Comparison of ENCODE assay signal across 8 mouse cellular contexts in the genomic region with DNA sequence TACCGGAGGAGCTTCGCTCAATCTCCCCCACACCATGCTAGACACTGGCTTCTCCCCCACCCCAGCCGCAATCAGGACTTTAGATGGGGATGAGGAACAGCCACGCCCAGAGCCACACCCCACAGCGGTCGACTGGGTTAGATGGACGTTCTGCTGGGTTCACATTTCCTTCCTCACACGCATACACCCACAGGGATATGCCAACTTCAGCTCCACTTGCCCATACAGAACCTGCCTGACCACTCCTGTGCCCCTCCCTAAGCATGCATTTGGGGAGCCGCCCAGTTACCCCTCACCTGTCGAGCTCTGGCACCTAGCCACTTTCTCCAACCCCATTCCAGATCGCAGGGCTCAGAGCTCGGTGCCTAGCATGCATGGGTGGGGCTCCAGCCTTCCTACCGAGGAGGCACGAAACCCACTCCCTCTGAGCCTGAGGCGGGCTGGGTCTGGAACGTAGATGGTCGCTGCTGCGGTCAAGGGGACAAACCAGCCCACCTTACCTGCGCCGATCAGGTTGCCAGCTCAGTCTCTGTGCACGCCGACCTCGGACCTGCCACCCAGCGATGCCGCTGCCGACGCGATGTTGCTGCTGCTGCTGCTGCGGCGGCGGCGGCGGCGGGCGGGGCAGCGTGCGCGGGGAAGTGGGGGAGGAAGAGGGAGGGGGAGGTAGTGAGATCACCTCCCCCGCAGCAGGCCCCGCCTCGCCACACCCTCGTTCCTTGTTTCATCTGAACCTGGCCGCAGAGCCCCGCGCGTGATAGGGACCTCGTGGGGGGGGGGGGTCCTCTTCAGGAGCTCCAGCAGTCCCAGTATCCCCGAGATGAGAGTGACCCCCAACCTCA. TPM values are rescaled to one million over a fixed set of nuclear protein-coding genes. Genes with fewer than 3 reads are reported as not detected.
DNase-seq lines count a peak whose midpoint lies in the region; ATAC-seq and TF ChIP-seq lines count a peak whose summit lies in the region.

No protein-coding gene starts in this region.

- H3K4me1 ChIP-seq in testis, adult 2 months (ENCODE audit: control insufficient read depth, insufficient read depth, low read length) = peaks cover 8% of the 10 kb centered on the region
- H3K4me1 ChIP-seq in heart, embryonic 12.5 days (replicated peaks) = no peaks in the 10 kb centered on the region; the same call in 1 of the 2 replicates
- H3K4me1 ChIP-seq in kidney, postnatal 0 days (replicated peaks; ENCODE audit: insufficient read depth, low read length) = no peaks in the 10 kb centered on the region

- ATAC-seq in heart, embryonic 12.5 days (ENCODE audit: insufficient number of reproducible peaks, low FRiP score) = no peak
- ATAC-seq in kidney, postnatal 0 days (replicated peaks; ENCODE audit: low FRiP score, low read depth) = peak; percentile 66

- peak overlapping the region; percentile 26 for H3K4me3 ChIP-seq in testis, adult 2 months (ENCODE audit: control insufficient read depth, low read depth, low read length)
- peak overlapping the region; percentile 50 for H3K4me3 ChIP-seq in heart, embryonic 12.5 days
- peak overlapping the region; percentile 27 for H3K4me3 ChIP-seq in kidney, postnatal 0 days (replicated peaks; ENCODE audit: low read depth, low read length)
- H3K4me3 ChIP-seq in macrophage (ENCODE audit: inconsistent target) = peak overlapping the region; percentile 19; the same call in 1 of the 2 replicates

- H3K36me3 ChIP-seq in testis, adult 2 months (ENCODE audit: control insufficient read depth, insufficient read depth, low read length) = no peaks in the 10 kb centered on the region
- H3K36me3 ChIP-seq in heart, embryonic 12.5 days = no peaks in the 10 kb centered on the region
- no peaks in the 10 kb centered on the region for H3K36me3 ChIP-seq in kidney, postnatal 0 days (ENCODE audit: insufficient read depth, low read length)
- H3K36me3 ChIP-seq in macrophage (ENCODE audit: inconsistent target) = no peaks in the 10 kb centered on the region

- no peak for TF ChIP-seq CTCF in testis, adult 2 months (IDR thresholded peaks at IDR 0.05; ENCODE audit: control insufficient read depth, insufficient read depth, insufficient replicate concordance, low read depth, low read length)
- no peak for TF ChIP-seq CTCF in kidney, postnatal 0 days (IDR thresholded peaks at IDR 0.05; ENCODE audit: low read depth)

- DNase-seq in testis, postnatal 14 days (ENCODE audit: low spot score) = no peak
- DNase-seq in cerebellum, adult 8-10 months = peak; percentile 52
- peak; percentile 15 for DNase-seq in kidney, postnatal 0 days (ENCODE audit: low spot score)
- DNase-seq in spleen, postnatal 14 days (ENCODE audit: low spot score in 2 of 2) = peak; percentile 12 to 23
- no peak for DNase-seq in frontal cortex, postnatal 36 days (ENCODE audit: low spot score in 2 of 2)

- H3K79me2 ChIP-seq in macrophage (ENCODE audit: inconsistent target) = no peaks in the 10 kb centered on the region

- H3K27me3 ChIP-seq in testis, adult 2 months (ENCODE audit: control insufficient read depth, insufficient read depth, low read length) = no peaks in the 10 kb centered on the region
- H3K27me3 ChIP-seq in heart, embryonic 12.5 days (replicated peaks) = peaks cover 48% of the 10 kb centered on the region
- H3K27me3 ChIP-seq in kidney, postnatal 0 days (ENCODE audit: insufficient read depth, low read length) = no peaks in the 10 kb centered on the region

- no peak overlapping the region for H3K27ac ChIP-seq in testis, adult 2 months (ENCODE audit: control insufficient read depth, insufficient read depth, low read depth, low read length)
- no peak overlapping the region for H3K27ac ChIP-seq in heart, embryonic 12.5 days (ENCODE audit: poor library complexity, severe bottlenecking)
- peak overlapping the region; percentile 84 for H3K27ac ChIP-seq in kidney, postnatal 0 days
- no peak overlapping the region for H3K27ac ChIP-seq in macrophage

- no peak for TF ChIP-seq POLR2A in testis, adult 2 months (IDR thresholded peaks at IDR 0.05; ENCODE audit: control insufficient read depth, low read depth, low read length)

- 0 out of 2 replicates have a peak overlapping the region, but pooled peaks have one; percentile 4 for H3K9ac ChIP-seq in heart, embryonic 12.5 days
- 0 out of 2 replicates have a peak overlapping the region, but pooled peaks have one; percentile 27 for H3K9ac ChIP-seq in kidney, postnatal 0 days (ENCODE audit: low read depth, low read length)

- peak overlapping the region; percentile 70 for H3K4me2 ChIP-seq in heart, embryonic 12.5 days
- peak overlapping the region; percentile 59 for H3K4me2 ChIP-seq in kidney, postnatal 0 days (ENCODE audit: low read length)

- no peaks in the 10 kb centered on the region for H3K9me3 ChIP-seq in heart, embryonic 12.5 days (replicated peaks)
- no peaks in the 10 kb centered on the region for H3K9me3 ChIP-seq in kidney, postnatal 0 days (replicated peaks; ENCODE audit: low read length)

- 19% methylated on average over 42 of the region's 48 CpGs for WGBS in heart, embryonic 12.5 days
- 29% methylated on average over 47 of the region's 48 CpGs for WGBS in kidney, postnatal 0 days
- WGBS in macrophage (ENCODE audit: missing documents) = 33% methylated on average over 35 of the region's 48 CpGs

RNA-seq across cellular contexts. Expression of gene Avpr2, which starts 11.5 kb away (rescaled TPM):
- not detected in 2 replicates for polyA plus RNA-seq in testis, adult 2 months (2012; rRNA removed)
- polyA plus RNA-seq in heart, embryonic 12.5 days (2016; fragmentation: Nextera tagmentation; extraction: Ambion mirVana) = not detected in 2 replicates
- 23.3 and 23.8 TPM in 2 replicates for polyA plus RNA-seq in kidney, postnatal 0 days (2015; fragmentation: Nextera tagmentation; extraction: Ambion mirVana)
- 1 to 10 TPM in 1 of 26 experiments, under 1 TPM in 2, not detected in 23; 0.26 to 1.4 (median 0.35) TPM for total RNA-seq in macrophage (2018; cell fraction: chromatin; rRNA removed)
- total RNA-seq in macrophage (2018; cell fraction: cytosol; rRNA removed) = under 1 TPM in 1 of 26 experiments, not detected in 25; 0.08 TPM
- total RNA-seq in macrophage (2018; cell fraction: nucleus; rRNA removed) = under 1 TPM in 3 of 26 experiments, not detected in 23; 0.18 to 0.99 (median 0.25) TPM
- 0.04 TPM in 1 of 3 replicates, not detected in the others for polyA plus RNA-seq in macrophage (2018)

RNA-seq across cellular contexts. Expression of gene L1cam, which starts 15.5 kb away (rescaled TPM):
- 0.06 and 0.35 TPM in 2 replicates for polyA plus RNA-seq in testis, adult 2 months (2012; rRNA removed)
- polyA plus RNA-seq in heart, embryonic 12.5 days (2016; fragmentation: Nextera tagmentation; extraction: Ambion mirVana) = 0.58 and 0.73 TPM in 2 replicates
- 6.6 and 7.2 TPM in 2 replicates for polyA plus RNA-seq in kidney, postnatal 0 days (2015; fragmentation: Nextera tagmentation; extraction: Ambion mirVana)
- total RNA-seq in macrophage (2018; cell fraction: chromatin; rRNA removed) = 10 to 100 TPM in 13 of 26 experiments, 1 to 10 TPM in 13; 3.5 to 20.7 (median 9.9) TPM
- total RNA-seq in macrophage (2018; cell fraction: cytosol; rRNA removed) = 1 to 10 TPM in 13 of 26 experiments, under 1 TPM in 13; 0.35 to 2.1 (median 1.1) TPM
- total RNA-seq in macrophage (2018; cell fraction: nucleus; rRNA removed) = 10 to 100 TPM in 1 of 26 experiments, 1 to 10 TPM in 25; 2.7 to 10.5 (median 5.5) TPM
- 0.94 to 1.8 TPM (median 1.1 TPM) in 3 replicates for polyA plus RNA-seq in macrophage (2018)

RNA-seq across cellular contexts. Expression of gene Arhgap4, which starts 41.3 kb away (rescaled TPM):
- 0.44 and 0.58 TPM in 2 replicates for polyA plus RNA-seq in testis, adult 2 months (2012; rRNA removed)
- polyA plus RNA-seq in heart, embryonic 12.5 days (2016; fragmentation: Nextera tagmentation; extraction: Ambion mirVana) = 1.4 and 1.9 TPM in 2 replicates
- polyA plus RNA-seq in kidney, postnatal 0 days (2015; fragmentation: Nextera tagmentation; extraction: Ambion mirVana) = 2.8 and 3.1 TPM in 2 replicates
- total RNA-seq in macrophage (2018; cell fraction: chromatin; rRNA removed) = 100 to 1,000 TPM in 13 of 26 experiments, 10 to 100 TPM in 13; 26.4 to 467 (median 146) TPM
- total RNA-seq in macrophage (2018; cell fraction: cytosol; rRNA removed) = 10 to 100 TPM in 24 of 26 experiments, 1 to 10 TPM in 2; 8.7 to 64.6 (median 22.4) TPM
- total RNA-seq in macrophage (2018; cell fraction: nucleus; rRNA removed) = 100 to 1,000 TPM in 12 of 26 experiments, 10 to 100 TPM in 14; 21.7 to 220 (median 93.8) TPM
- polyA plus RNA-seq in macrophage (2018) = 13.2 to 18.0 TPM (median 14.5 TPM) in 3 replicates

RNA-seq across cellular contexts. Expression of gene Naa10, which starts 41.3 kb away (rescaled TPM):
- polyA plus RNA-seq in testis, adult 2 months (2012; rRNA removed) = 3.7 and 5.4 TPM in 2 replicates
- polyA plus RNA-seq in heart, embryonic 12.5 days (2016; fragmentation: Nextera tagmentation; extraction: Ambion mirVana) = 77.6 and 87.2 TPM in 2 replicates
- 119 TPM in 2 replicates for polyA plus RNA-seq in kidney, postnatal 0 days (2015; fragmentation: Nextera tagmentation; extraction: Ambion mirVana)
- 10 to 100 TPM; 10.2 to 52.1 (median 29.9) TPM for total RNA-seq in macrophage (2018; cell fraction: chromatin; rRNA removed)
- total RNA-seq in macrophage (2018; cell fraction: cytosol; rRNA removed) = 10 to 100 TPM in 23 of 26 experiments, 1 to 10 TPM in 3; 8.9 to 20.9 (median 14.0) TPM
- total RNA-seq in macrophage (2018; cell fraction: nucleus; rRNA removed) = 10 to 100 TPM in 24 of 26 experiments, 1 to 10 TPM in 2; 9.2 to 50.2 (median 18.1) TPM
- polyA plus RNA-seq in macrophage (2018) = 15.6 to 28.5 TPM (median 20.5 TPM) in 3 replicates

RNA-seq across cellular contexts. Expression of gene Renbp, which starts 50.2 kb away (rescaled TPM):
- 2.1 and 3.1 TPM in 2 replicates for polyA plus RNA-seq in testis, adult 2 months (2012; rRNA removed)
- polyA plus RNA-seq in heart, embryonic 12.5 days (2016; fragmentation: Nextera tagmentation; extraction: Ambion mirVana) = 50.2 and 50.8 TPM in 2 replicates
- 83.0 and 85.6 TPM in 2 replicates for polyA plus RNA-seq in kidney, postnatal 0 days (2015; fragmentation: Nextera tagmentation; extraction: Ambion mirVana)
- 100 to 1,000 TPM; 175 to 404 (median 251) TPM for total RNA-seq in macrophage (2018; cell fraction: chromatin; rRNA removed)
- total RNA-seq in macrophage (2018; cell fraction: cytosol; rRNA removed) = 100 to 1,000 TPM; 154 to 322 (median 215) TPM
- total RNA-seq in macrophage (2018; cell fraction: nucleus; rRNA removed) = 100 to 1,000 TPM; 159 to 557 (median 253) TPM
- 146 to 221 TPM (median 206 TPM) in 3 replicates for polyA plus RNA-seq in macrophage (2018)

Comparison
In these comparisons a context has a peak if more than half of its experiments do, and no peak if none do; other contexts are left out.
1. DNase-seq: peak in cerebellum, adult 8-10 months (single experiment), kidney, postnatal 0 days (single experiment) and spleen, postnatal 14 days (2 of 2); none in testis, postnatal 14 days (single experiment) and frontal cortex, postnatal 36 days (0 of 2).
2. RNA of gene Avpr2, which starts 11.5 kb away (polyA plus RNA-seq): 23.3 to 23.8 TPM in kidney, postnatal 0 days; 0.04 TPM in macrophage, not detected in heart, embryonic 12.5 days and not detected in testis, adult 2 months; every median in the first group is over 10 times any median in the second.
3. Peak in every context shown above with its lines, with median percentiles within 50 percentile points of each other: H3K4me3 ChIP-seq.